Mouse (Mus musculus): ENCODE results near the gene Cpne5. TPM values are rescaled to one million over a fixed set of nuclear protein-coding genes. Genes with fewer than 3 reads are reported as not detected.
"Not testable (repeated sequence)": the region's sequence is repeated elsewhere in the genome, so short reads cannot be mapped to it uniquely, and the experiment has no call there.

Gene Cpne5
- polyA plus RNA-seq, 1 experiment from 2014 or later: 18.9 TPM

- no peaks in the 10 kb centered on the region for H3K36me3 ChIP-seq
- H3K27me3 ChIP-seq: no peaks in the 10 kb centered on the region
- H3K9ac ChIP-seq: no peak overlapping the region
- no peak for ATAC-seq (ENCODE audit: low FRiP score)
- H3K4me2 ChIP-seq: no peak overlapping the region
- no peaks in the 10 kb centered on the region for H3K9me3 ChIP-seq
- H3K4me1 ChIP-seq (replicated peaks): no peaks in the 10 kb centered on the region
- WGBS: 76% methylated on average over 8 of the region's 8 CpGs
- H3K27ac ChIP-seq: no peak overlapping the region
- H3K4me3 ChIP-seq: no peak overlapping the region
Observed at GRCm38 (mm10) chr17:29117006-29117648, 120.8 kb downstream of the Cpne5 start.

- no peak overlapping the region for H3K4me3 ChIP-seq
- ATAC-seq (ENCODE audit: low FRiP score): no peak
- no peaks in the 10 kb centered on the region for H3K36me3 ChIP-seq
- H3K4me2 ChIP-seq: no peak overlapping the region
- H3K9ac ChIP-seq: no peak overlapping the region
- H3K27ac ChIP-seq: no peak overlapping the region
- WGBS: 74% methylated on average over 12 of the region's 12 CpGs
- no peaks in the 10 kb centered on the region for H3K27me3 ChIP-seq
- no peaks in the 10 kb centered on the region for H3K9me3 ChIP-seq
- H3K4me1 ChIP-seq (replicated peaks): no peaks in the 10 kb centered on the region
Observed at GRCm38 (mm10) chr17:29116023-29116422, 121.9 kb downstream of the Cpne5 start.

GRCm38 (mm10) chr17:29113591-29114352 lies 124.2 kb downstream of the Cpne5 start, which contains the start of gene Rab44:
Rab44 (plus strand) TSS chr17:29114145.
- no peaks in the 10 kb centered on the region for H3K9me3 ChIP-seq
- no peak for ATAC-seq (ENCODE audit: low FRiP score)
- H3K27me3 ChIP-seq: no peaks in the 10 kb centered on the region
- H3K9ac ChIP-seq: no peak within 1 kb of the TSS
- no peak within 1 kb of the TSS for H3K4me3 ChIP-seq
- no peak within 1 kb of the TSS for H3K27ac ChIP-seq
- H3K36me3 ChIP-seq: no peaks in the 10 kb centered on the region
- no peaks in the 10 kb centered on the region for H3K4me1 ChIP-seq (replicated peaks)
- no peak within 1 kb of the TSS for H3K4me2 ChIP-seq
- 92% methylated on average over 13 of the region's 13 CpGs for WGBS

GRCm38 (mm10) chr17:29111332-29111731 lies 126.6 kb downstream of the Cpne5 start:
- Histone ChIP-seq H3K9ac (no peak overlapping the region), H3K4me1 (replicated peaks) (no peaks in the 10 kb centered on the region), H3K4me2 (no peak overlapping the region), H3K36me3 (no peaks in the 10 kb centered on the region), H3K27ac (no peak overlapping the region), H3K4me3 (no peak overlapping the region), H3K27me3 (no peaks in the 10 kb centered on the region), H3K9me3 (no peaks in the 10 kb centered on the region)
- ATAC-seq (ENCODE audit: low FRiP score): no peak
- WGBS: 94% methylated on average over 5 of the region's 5 CpGs

- H3K36me3 ChIP-seq; H3K27me3 ChIP-seq; H3K4me1 ChIP-seq (replicated peaks); H3K9ac ChIP-seq; H3K9me3 ChIP-seq; H3K4me2 ChIP-seq; H3K4me3 ChIP-seq; ATAC-seq (ENCODE audit: low FRiP score); H3K27ac ChIP-seq: not testable (repeated sequence)
- WGBS: 89% methylated on average over 6 of the region's 6 CpGs
Observed at GRCm38 (mm10) chr17:29110356-29110755, 127.6 kb downstream of the Cpne5 start.

Other genes starting within 250 kb of the Cpne5 start
- gene Stk38, start 230.2 kb downstream of the Cpne5 start, polyA plus RNA-seq (2015; fragmentation: Nextera tagmentation; extraction: Ambion mirVana): 111 and 122 TPM in 2 replicates
- 506 and 515 TPM in 2 replicates for gene Srsf3, start 205.5 kb downstream of the Cpne5 start, polyA plus RNA-seq (2015; fragmentation: Nextera tagmentation; extraction: Ambion mirVana)
- 56.5 and 56.9 TPM in 2 replicates for gene Cdkn1a, start 147.2 kb downstream of the Cpne5 start, polyA plus RNA-seq (2015; fragmentation: Nextera tagmentation; extraction: Ambion mirVana)
- 0.22 TPM in 1 of 2 replicates, not detected in the other for gene Rab44, start 124.0 kb downstream of the Cpne5 start, polyA plus RNA-seq (2015; fragmentation: Nextera tagmentation; extraction: Ambion mirVana)
- 106 and 114 TPM in 2 replicates for gene Ppil1, start 26.0 kb upstream of the Cpne5 start, polyA plus RNA-seq (2015; fragmentation: Nextera tagmentation; extraction: Ambion mirVana)
- gene BC004004, start 30.6 kb upstream of the Cpne5 start, polyA plus RNA-seq (2015; fragmentation: Nextera tagmentation; extraction: Ambion mirVana): 108 and 111 TPM in 2 replicates
- gene Pi16, start 79.5 kb upstream of the Cpne5 start, polyA plus RNA-seq (2015; fragmentation: Nextera tagmentation; extraction: Ambion mirVana): 1.3 and 2.0 TPM in 2 replicates
- gene Mtch1, start 109.8 kb upstream of the Cpne5 start, polyA plus RNA-seq (2015; fragmentation: Nextera tagmentation; extraction: Ambion mirVana): 423 TPM in 2 replicates
- gene Fgd2, start 122.7 kb upstream of the Cpne5 start, polyA plus RNA-seq (2015; fragmentation: Nextera tagmentation; extraction: Ambion mirVana): 3.8 and 5.3 TPM in 2 replicates